Mouse (Mus musculus): ENCODE measurements around the gene Bhlha15.

The Bhlha15 gene

GRCm38 (mm10) chr5:144232531-144232930 is 42.4 kb downstream of the Bhlha15 start:
- no peak for DNase-seq (ENCODE audit: low spot score)

DNA sequence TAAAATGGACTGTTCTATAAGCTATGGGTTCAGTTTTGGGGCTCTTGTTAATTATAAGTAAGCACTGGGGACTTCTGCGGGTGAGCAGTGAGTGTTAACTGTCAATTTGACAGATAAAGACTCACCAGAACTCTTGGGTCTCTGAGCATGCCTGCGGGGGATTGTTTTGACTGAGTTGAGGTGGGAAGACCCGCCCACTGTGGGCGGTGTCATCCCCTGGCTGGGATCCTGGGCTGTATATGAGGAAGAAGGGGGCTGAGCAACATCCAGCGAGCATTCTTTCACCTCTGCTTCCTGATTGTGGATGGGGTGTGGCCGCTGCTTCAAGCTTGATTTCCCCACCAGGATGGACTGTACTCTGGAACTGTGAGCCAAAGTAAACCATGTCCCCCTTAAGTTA is 44.1 kb downstream of the Bhlha15 start:
- no peak for DNase-seq (ENCODE audit: low spot score)

GRCm38 (mm10) chr5:144234714-144235113 is 44.6 kb downstream of the Bhlha15 start:
- no peak for DNase-seq (ENCODE audit: low spot score)

DNA sequence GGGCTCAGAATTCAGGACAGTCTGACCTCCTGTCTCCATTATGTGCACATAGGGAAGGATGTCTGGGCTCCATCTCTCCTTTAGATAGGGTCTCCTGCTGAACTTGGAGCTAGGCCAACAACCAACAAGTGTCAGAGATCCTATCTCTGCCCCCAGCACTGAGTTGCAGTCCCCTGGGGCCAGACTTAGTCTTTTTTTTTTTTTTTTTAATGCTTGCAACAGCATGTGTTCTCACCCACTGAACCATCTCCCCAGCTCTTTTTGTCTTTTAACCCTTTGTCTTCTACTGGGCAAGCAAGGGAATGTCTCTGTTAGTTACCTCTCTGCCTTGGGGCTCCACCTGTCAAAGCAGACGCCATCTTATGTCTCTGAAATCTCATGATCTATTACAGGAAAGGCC is 48.9 kb downstream of the Bhlha15 start:
- no peak for DNase-seq (ENCODE audit: low spot score)
